16 mouse cellular contexts compared by ENCODE assay signal in genomic region chr6:40353360-40353759, GRCm38 (mm10). TPM values are rescaled to one million over a fixed set of nuclear protein-coding genes. Genes with fewer than 3 reads are reported as not detected.
DNase-seq lines count a peak whose midpoint lies in the region; ATAC-seq and TF ChIP-seq lines count a peak whose summit lies in the region.
"Had no signal": no experiment of that assay in that cellular context is flagged by ENCODE, and none has a peak within 500 bp of the region (broad histone marks: within the 10 kb centered on the region; RNA-seq: fewer than 3 reads in every experiment).

No protein-coding gene starts in this region.

- no peaks in the 10 kb centered on the region for H3K4me1 ChIP-seq in heart, postnatal 0 days (ENCODE audit: control insufficient read depth, insufficient read depth)
- no peaks in the 10 kb centered on the region for H3K4me1 ChIP-seq in heart, adult 2 months (ENCODE audit: control insufficient read depth, insufficient read depth, low read length)
- no peaks in the 10 kb centered on the region for H3K4me1 ChIP-seq in midbrain, embryonic 14.5 days (ENCODE audit: control insufficient read depth, insufficient read depth, low read length)
- H3K4me1 ChIP-seq in midbrain, embryonic 11.5 days (ENCODE audit: control insufficient read depth, insufficient read depth, low read length), result no peaks in the 10 kb centered on the region
- H3K4me1 ChIP-seq: forebrain, embryonic 15.5 days; heart, embryonic 10.5 days; limb, embryonic 10.5 days had no signal

- no peak for DNase-seq in heart, postnatal 0 days (ENCODE audit: low spot score)
- DNase-seq in heart, adult 2 months, result no peak
- peak; percentile 8 for DNase-seq in midbrain, embryonic 14.5 days
- no peak for DNase-seq in midbrain, embryonic 11.5 days (ENCODE audit: low spot score, missing footprints)
- no peak for DNase-seq in Patski (ENCODE audit: low read depth, low spot score)
- DNase-seq in retina, embryonic 14.5 days (ENCODE audit: low spot score), result peak; percentile 6
- no peak for DNase-seq in frontal cortex, postnatal 36 days (ENCODE audit: low spot score in 2 of 2)
- DNase-seq: adrenal gland, postnatal 36 days had no signal

- 93% methylated on average over 7 of the region's 7 CpGs for WGBS in heart, postnatal 0 days
- WGBS in heart, adult 2 months, result 93% methylated on average over 7 of the region's 7 CpGs
- WGBS in midbrain, embryonic 14.5 days, result 96% methylated on average over 7 of the region's 7 CpGs
- WGBS in midbrain, embryonic 11.5 days, result 90% methylated on average over 7 of the region's 7 CpGs

- H3K4me2 ChIP-seq in heart, postnatal 0 days (ENCODE audit: low read depth, low read length), result no peak overlapping the region
- no peak overlapping the region for H3K4me2 ChIP-seq in midbrain, embryonic 14.5 days (ENCODE audit: low read length)
- no peak overlapping the region for H3K4me2 ChIP-seq in midbrain, embryonic 11.5 days
- H3K4me2 ChIP-seq: forebrain, embryonic 15.5 days; hindbrain, embryonic 14.5 days had no signal

- in situ Hi-C loops in Patski (cut with MboI; ENCODE audit: low pct_unique_long_range_greater_than_20kb), result no loop called here

- H3K79me2 ChIP-seq in heart, adult 2 months (replicated peaks; ENCODE audit: control insufficient read depth, insufficient read depth, low read length), result no peaks in the 10 kb centered on the region

- POLR2A ChIA-PET in Patski (lab: Charles Lee), result no interaction called here

- H3K27ac ChIP-seq in heart, postnatal 0 days (ENCODE audit: low read depth), result no peak overlapping the region
- H3K27ac ChIP-seq in heart, adult 2 months, result no peak overlapping the region
- no peak overlapping the region for H3K27ac ChIP-seq in midbrain, embryonic 14.5 days (replicated peaks; ENCODE audit: low read depth, low read length)
- no peak overlapping the region for H3K27ac ChIP-seq in midbrain, embryonic 11.5 days (ENCODE audit: low read depth, low read length)
- H3K27ac ChIP-seq: forebrain, embryonic 15.5 days; heart, embryonic 10.5 days; hindbrain, embryonic 14.5 days; limb, embryonic 10.5 days; macrophage had no signal

- H3K27me3 ChIP-seq in heart, postnatal 0 days (ENCODE audit: control insufficient read depth, insufficient read depth, low read length), result no peaks in the 10 kb centered on the region
- no peaks in the 10 kb centered on the region for H3K27me3 ChIP-seq in heart, adult 2 months (ENCODE audit: control insufficient read depth, insufficient read depth, low read length)
- H3K27me3 ChIP-seq in midbrain, embryonic 14.5 days (ENCODE audit: control insufficient read depth, insufficient read depth, low read length), result no peaks in the 10 kb centered on the region
- H3K27me3 ChIP-seq in midbrain, embryonic 11.5 days (ENCODE audit: control insufficient read depth, insufficient read depth, low read length), result no peaks in the 10 kb centered on the region
- no peaks in the 10 kb centered on the region for H3K27me3 ChIP-seq in Patski
- H3K27me3 ChIP-seq: forebrain, embryonic 15.5 days had no signal

- H3K9ac ChIP-seq in heart, postnatal 0 days (replicated peaks; ENCODE audit: low read depth, low read length), result no peak overlapping the region
- no peak overlapping the region for H3K9ac ChIP-seq in heart, adult 2 months (ENCODE audit: low read depth, low read length)
- no peak overlapping the region for H3K9ac ChIP-seq in midbrain, embryonic 14.5 days (replicated peaks; ENCODE audit: low read length)
- H3K9ac ChIP-seq in midbrain, embryonic 11.5 days (ENCODE audit: low read length), result no peak overlapping the region
- H3K9ac ChIP-seq: forebrain, embryonic 15.5 days; hindbrain, embryonic 14.5 days had no signal

- no peak for ATAC-seq in heart, postnatal 0 days (ENCODE audit: insufficient read depth, low read depth)
- ATAC-seq in midbrain, embryonic 14.5 days (ENCODE audit: low FRiP score, low TSS enrichment), result no peak
- no peak for ATAC-seq in midbrain, embryonic 11.5 days (ENCODE audit: low FRiP score)
- ATAC-seq in Patski, result no peak
- no peak for ATAC-seq in activated CD4-positive, CD25-positive, alpha-beta regulatory T cell, adult 4 months
- ATAC-seq: forebrain, embryonic 15.5 days had no signal

- peaks cover 14% of the 10 kb centered on the region for H3K36me3 ChIP-seq in heart, postnatal 0 days (replicated peaks; ENCODE audit: control insufficient read depth, insufficient read depth, low read length)
- no peaks in the 10 kb centered on the region for H3K36me3 ChIP-seq in heart, adult 2 months (ENCODE audit: control insufficient read depth, insufficient read depth, low read length)
- H3K36me3 ChIP-seq in midbrain, embryonic 14.5 days (ENCODE audit: control insufficient read depth, insufficient read depth, low read length), result peaks cover 14% of the 10 kb centered on the region
- H3K36me3 ChIP-seq in midbrain, embryonic 11.5 days (ENCODE audit: control insufficient read depth, insufficient read depth, low read length), result 0 out of 2 replicates have a peak, but pooled peaks cover 2% of the 10 kb centered on the region

- no peak for TF ChIP-seq EP300 in heart, postnatal 0 days (IDR thresholded peaks at IDR 0.05; ENCODE audit: low read depth)
- TF ChIP-seq EP300 in heart, adult 2 months (IDR thresholded peaks at IDR 0.05; ENCODE audit: insufficient read depth, low read depth, low read length), result no peak

- no peaks in the 10 kb centered on the region for H3K9me3 ChIP-seq in heart, postnatal 0 days (replicated peaks; ENCODE audit: control insufficient read depth, low read length)
- H3K9me3 ChIP-seq in midbrain, embryonic 14.5 days (ENCODE audit: control insufficient read depth, low read length), result no peaks in the 10 kb centered on the region
- no peaks in the 10 kb centered on the region for H3K9me3 ChIP-seq in midbrain, embryonic 11.5 days (ENCODE audit: control insufficient read depth, low read length)
- H3K9me3 ChIP-seq: forebrain, embryonic 15.5 days; G1E; heart, embryonic 10.5 days; limb, embryonic 10.5 days had no signal

- intact Hi-C loops in heart, adult 2 months (cut with DNase I), result no loop called here

- no peak overlapping the region for H3K4me3 ChIP-seq in heart, postnatal 0 days (ENCODE audit: low read depth, low read length)
- H3K4me3 ChIP-seq in heart, adult 2 months, result no peak overlapping the region
- H3K4me3 ChIP-seq in midbrain, embryonic 14.5 days (replicated peaks; ENCODE audit: low read depth, low read length), result no peak overlapping the region
- no peak overlapping the region for H3K4me3 ChIP-seq in midbrain, embryonic 11.5 days (ENCODE audit: low read depth, low read length)
- H3K4me3 ChIP-seq: forebrain, embryonic 15.5 days; heart, embryonic 10.5 days; limb, embryonic 10.5 days; myocyte had no signal

- peak; percentile 29; the same call in 1 of the 2 replicates for TF ChIP-seq CTCF in heart, postnatal 0 days (IDR thresholded peaks at IDR 0.05; ENCODE audit: low read depth)
- TF ChIP-seq CTCF in heart, adult 2 months (IDR thresholded peaks at IDR 0.05), result no peak
- TF ChIP-seq CTCF in Patski (IDR thresholded peaks at IDR 0.05), result peak; percentile 34

- no peak for TF ChIP-seq POLR2A in heart, adult 2 months (IDR thresholded peaks at IDR 0.05; ENCODE audit: insufficient read depth, low read depth, low read length)

- CTCF ChIA-PET in Patski (lab: Charles Lee), result no interaction called here

RNA-seq across cellular contexts. Expression of gene Agk, which starts 28.4 kb away (rescaled TPM):
- total RNA-seq in heart, postnatal 0 days (2014; rRNA removed; ENCODE audit: low replicate concordance), result 13.4 and 22.4 TPM in 2 replicates
- polyA plus RNA-seq in heart, postnatal 0 days (2015; fragmentation: Nextera tagmentation; extraction: Ambion mirVana), result 30.0 and 30.8 TPM in 2 replicates
- 10 to 100 TPM; 16.6 to 17.5 TPM for total RNA-seq in heart, adult 2 months (2021)
- polyA plus RNA-seq in heart, adult 2 months (2012; rRNA removed), result 10.7 and 17.4 TPM in 2 replicates
- polyA plus RNA-seq in midbrain, embryonic 14.5 days (2014; fragmentation: Nextera tagmentation; extraction: Ambion mirVana), result 55.7 and 59.4 TPM in 2 replicates
- polyA plus RNA-seq in midbrain, embryonic 11.5 days (2014; fragmentation: Nextera tagmentation; extraction: Ambion mirVana), result 39.4 and 43.0 TPM in 2 replicates
- 12.6 TPM for polyA plus RNA-seq in Patski (2021)
- 10 to 100 TPM; 46.2 to 49.9 TPM for polyA plus RNA-seq in activated CD4-positive, CD25-positive, alpha-beta regulatory T cell, adult 4 months (2017; shearing (Covaris generic))

Comparison
In these comparisons a context has a peak if more than half of its experiments do, and no peak if none do; other contexts are left out.
1. DNase-seq: peak in midbrain, embryonic 14.5 days (single experiment) and retina, embryonic 14.5 days (single experiment); none in heart, postnatal 0 days (single experiment), heart, adult 2 months (0 of 2), midbrain, embryonic 11.5 days (single experiment), Patski (single experiment) and frontal cortex, postnatal 36 days (0 of 2).